Mouse (Mus musculus): Measurements from ENCODE around the gene Ap4s1.

DNA sequence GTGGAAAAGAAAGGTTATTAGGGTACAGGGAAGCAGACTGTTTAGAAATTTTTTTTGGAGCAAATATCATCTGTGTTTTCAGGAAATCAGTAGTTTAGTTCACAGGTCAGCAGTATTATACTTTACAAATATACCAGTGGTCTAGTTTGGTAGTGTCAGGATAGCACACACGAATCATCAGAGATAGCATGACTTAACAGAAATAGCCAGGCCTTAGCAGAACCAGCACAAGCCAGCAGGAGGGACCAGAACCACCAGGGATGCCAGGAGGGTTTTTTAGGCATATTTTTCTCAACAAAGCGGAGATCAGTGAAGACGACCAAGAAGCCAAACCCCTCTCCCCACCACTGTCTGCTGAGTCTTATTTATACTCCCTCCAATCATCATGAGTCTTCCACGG, 17.6 kb upstream of the Ap4s1 start:
- TF ChIP-seq CTCF (IDR thresholded peaks at IDR 0.05; ENCODE audit: low read depth) (no peak), EP300 (IDR thresholded peaks at IDR 0.05; ENCODE audit: low read depth) (no peak)

All from liver, postnatal 0 days (tissue).